Mouse (Mus musculus): ENCODE results near the gene Asprv1. TPM values are rescaled to one million over a fixed set of nuclear protein-coding genes. Genes with fewer than 3 reads are reported as not detected.

Gene Asprv1
- polyA plus RNA-seq, 1 experiment from 2014 or later, result 1.6 TPM

GRCm38 (mm10) chr6:86595865-86596440 is 32.0 kb upstream of the Asprv1 start:
- peaks cover 13% of the 10 kb centered on the region for H3K4me1 ChIP-seq
- H3K27me3 ChIP-seq (ENCODE audit: low read depth, poor library complexity, severe bottlenecking), result no peaks in the 10 kb centered on the region
- H3K36me3 ChIP-seq, result no peaks in the 10 kb centered on the region
- DNase-seq (ENCODE audit: low spot score), result no peak
- H3K9me3 ChIP-seq (replicated peaks), result no peaks in the 10 kb centered on the region
- no peak overlapping the region for H3K4me3 ChIP-seq
- H3K27ac ChIP-seq, result no peak overlapping the region
- 84% methylated on average over 17 of the region's 17 CpGs for WGBS

DNA sequence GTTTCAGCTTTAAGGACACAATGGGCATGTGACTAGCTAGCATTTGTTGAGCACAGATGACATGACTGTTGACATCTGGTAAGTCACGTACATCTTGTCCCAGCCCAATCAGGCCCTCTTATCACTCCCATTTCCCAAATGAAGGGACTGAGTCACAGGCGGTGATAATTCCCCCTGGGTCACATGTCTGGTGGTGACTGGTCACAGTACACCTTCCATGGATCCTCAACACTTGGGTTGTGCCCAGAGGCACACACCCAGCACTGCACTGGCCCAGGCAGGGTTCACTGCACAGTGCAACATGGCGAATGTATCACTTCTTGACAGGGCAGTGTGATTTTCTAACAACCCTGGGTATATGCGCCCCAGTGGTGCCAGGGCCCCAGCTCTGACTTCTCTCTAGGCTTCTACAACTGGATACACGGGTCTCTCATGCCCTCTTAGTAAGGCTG is 29.2 kb upstream of the Asprv1 start:
- no peak overlapping the region for H3K4me3 ChIP-seq
- H3K27me3 ChIP-seq (ENCODE audit: low read depth, poor library complexity, severe bottlenecking), result no peaks in the 10 kb centered on the region
- no peaks in the 10 kb centered on the region for H3K36me3 ChIP-seq
- no peak for DNase-seq (ENCODE audit: low spot score)
- 72% methylated on average over 5 of the region's 5 CpGs for WGBS
- H3K4me1 ChIP-seq, result peaks cover 13% of the 10 kb centered on the region
- no peaks in the 10 kb centered on the region for H3K9me3 ChIP-seq (replicated peaks)
- H3K27ac ChIP-seq, result no peak overlapping the region

- Histone ChIP-seq H3K36me3 (no peaks in the 10 kb centered on the region), H3K27me3 (ENCODE audit: low read depth, poor library complexity, severe bottlenecking) (no peaks in the 10 kb centered on the region), H3K4me3 (no peak overlapping the region), H3K4me1 (peaks cover 13% of the 10 kb centered on the region), H3K27ac (no peak overlapping the region), H3K9me3 (replicated peaks) (no peaks in the 10 kb centered on the region)
- DNase-seq (ENCODE audit: low spot score), result peak; percentile 85
- WGBS, result 21% methylated on average over 4 of the region's 4 CpGs
These were observed 28.8 kb upstream of the Asprv1 start for GRCm38 (mm10) chr6:86599197-86599596.

DNA sequence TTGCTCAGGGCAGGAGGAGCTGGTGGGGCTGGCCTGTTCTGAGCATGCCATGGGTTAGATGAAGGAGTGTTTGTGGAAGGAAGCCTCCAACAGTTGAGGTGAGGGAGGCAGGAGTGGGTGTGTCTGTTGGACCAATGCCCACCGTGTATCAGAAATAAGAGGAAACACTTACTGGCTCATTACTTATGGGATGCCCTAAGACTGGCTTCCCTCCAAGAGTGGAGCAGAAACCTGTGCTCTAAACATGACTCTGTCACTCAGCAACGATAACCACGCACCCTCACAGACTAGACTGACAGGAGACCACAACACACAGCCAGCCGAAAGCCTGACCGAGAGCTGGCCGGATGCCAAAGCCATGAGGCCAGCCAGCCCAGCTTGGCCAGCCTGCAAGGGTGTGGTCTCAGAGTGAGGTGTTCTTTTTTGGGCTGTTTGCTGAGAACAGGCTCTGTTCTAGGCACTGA is 28.0 kb upstream of the Asprv1 start:
- no peak overlapping the region for H3K27ac ChIP-seq
- WGBS, result 90% methylated on average over 6 of the region's 6 CpGs
- no peak for DNase-seq (ENCODE audit: low spot score)
- no peaks in the 10 kb centered on the region for H3K9me3 ChIP-seq (replicated peaks)
- peaks cover 7% of the 10 kb centered on the region for H3K4me1 ChIP-seq
- no peak overlapping the region for H3K4me3 ChIP-seq
- H3K27me3 ChIP-seq (ENCODE audit: low read depth, poor library complexity, severe bottlenecking), result no peaks in the 10 kb centered on the region
- H3K36me3 ChIP-seq, result no peaks in the 10 kb centered on the region

GRCm38 (mm10) chr6:86605260-86605659 is 22.7 kb upstream of the Asprv1 start:
- H3K36me3 ChIP-seq, result no peaks in the 10 kb centered on the region
- no peak for DNase-seq (ENCODE audit: low spot score)
- peaks cover 3% of the 10 kb centered on the region; the same call in 1 of the 2 replicates for H3K4me1 ChIP-seq
- H3K27me3 ChIP-seq (ENCODE audit: low read depth, poor library complexity, severe bottlenecking), result no peaks in the 10 kb centered on the region
- no peak overlapping the region for H3K27ac ChIP-seq
- H3K4me3 ChIP-seq, result no peak overlapping the region
- WGBS, result 73% methylated on average over 7 of the region's 7 CpGs
- no peaks in the 10 kb centered on the region for H3K9me3 ChIP-seq (replicated peaks)

DNA sequence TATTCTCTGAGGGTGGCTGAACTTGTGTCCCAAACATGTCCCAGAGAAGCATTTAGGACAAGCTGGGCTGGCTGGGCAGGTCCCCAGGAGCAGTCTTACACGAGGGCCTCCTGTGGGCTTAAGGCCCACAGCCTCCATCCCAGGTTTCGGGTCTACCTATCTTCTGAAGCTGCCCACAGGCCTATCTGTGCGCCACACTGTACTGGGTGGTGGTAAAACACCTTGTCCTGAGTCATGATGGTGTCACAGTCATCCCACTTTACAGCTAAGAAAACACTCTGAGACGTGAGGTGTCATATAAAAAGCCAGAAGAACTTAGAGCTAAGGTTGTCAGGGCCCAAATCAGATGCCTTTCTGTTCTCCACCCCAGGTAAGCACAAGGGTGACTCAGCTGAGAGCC is 21.7 kb upstream of the Asprv1 start:
- H3K27ac ChIP-seq, result 0 out of 2 replicates have a peak overlapping the region, but pooled peaks have one; percentile 15
- no peak overlapping the region for H3K4me3 ChIP-seq
- H3K4me1 ChIP-seq, result peaks cover 3% of the 10 kb centered on the region; the same call in 1 of the 2 replicates
- no peaks in the 10 kb centered on the region for H3K36me3 ChIP-seq
- no peak for DNase-seq (ENCODE audit: low spot score)
- 88% methylated on average over 4 of the region's 4 CpGs for WGBS
- no peaks in the 10 kb centered on the region for H3K9me3 ChIP-seq (replicated peaks)
- H3K27me3 ChIP-seq (ENCODE audit: low read depth, poor library complexity, severe bottlenecking), result no peaks in the 10 kb centered on the region

DNA sequence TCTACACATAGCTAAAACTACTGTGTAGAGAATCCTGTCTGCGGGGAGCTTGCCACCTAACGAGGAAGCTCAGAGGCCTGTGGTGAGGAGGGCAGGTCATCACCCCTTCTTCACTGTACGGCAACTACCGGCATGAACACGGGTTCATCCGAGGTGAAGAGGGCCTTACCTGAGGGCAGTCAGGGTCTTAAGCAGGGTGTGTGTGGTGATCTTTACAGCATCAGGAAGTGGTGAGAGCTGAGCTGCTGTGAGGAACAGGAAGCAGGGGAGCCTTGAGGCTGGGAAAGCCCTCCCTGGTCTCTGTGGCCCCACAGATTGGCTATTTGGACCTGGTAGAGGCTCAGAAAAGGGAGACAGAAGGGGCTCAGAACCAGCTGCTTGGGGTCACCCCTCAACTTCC is 20.5 kb upstream of the Asprv1 start:
- 0 out of 2 replicates have a peak overlapping the region, but pooled peaks have one; percentile 58 for H3K27ac ChIP-seq
- H3K9me3 ChIP-seq (replicated peaks), result no peaks in the 10 kb centered on the region
- 84% methylated on average over 6 of the region's 6 CpGs for WGBS
- H3K27me3 ChIP-seq (ENCODE audit: low read depth, poor library complexity, severe bottlenecking), result no peaks in the 10 kb centered on the region
- H3K4me1 ChIP-seq, result peaks cover 3% of the 10 kb centered on the region; the same call in 1 of the 2 replicates
- no peak for DNase-seq (ENCODE audit: low spot score)
- H3K36me3 ChIP-seq, result no peaks in the 10 kb centered on the region
- no peak overlapping the region for H3K4me3 ChIP-seq

GRCm38 (mm10) chr6:86609235-86609634 is 18.7 kb upstream of the Asprv1 start:
- no peak for DNase-seq (ENCODE audit: low spot score)
- 91% methylated on average over 6 of the region's 6 CpGs for WGBS
- H3K27me3 ChIP-seq (ENCODE audit: low read depth, poor library complexity, severe bottlenecking), result no peaks in the 10 kb centered on the region
- H3K4me3 ChIP-seq, result no peak overlapping the region
- H3K4me1 ChIP-seq, result peaks cover 3% of the 10 kb centered on the region; the same call in 1 of the 2 replicates
- H3K27ac ChIP-seq, result no peak overlapping the region
- H3K9me3 ChIP-seq (replicated peaks), result no peaks in the 10 kb centered on the region
- no peaks in the 10 kb centered on the region for H3K36me3 ChIP-seq

GRCm38 (mm10) chr6:86610714-86611113 is 17.2 kb upstream of the Asprv1 start:
- no peak overlapping the region for H3K4me3 ChIP-seq
- H3K27ac ChIP-seq, result no peak overlapping the region
- no peaks in the 10 kb centered on the region for H3K27me3 ChIP-seq (ENCODE audit: low read depth, poor library complexity, severe bottlenecking)
- WGBS, result 61% methylated on average over 5 of the region's 5 CpGs
- H3K9me3 ChIP-seq (replicated peaks), result no peaks in the 10 kb centered on the region
- no peak for DNase-seq (ENCODE audit: low spot score)
- H3K4me1 ChIP-seq, result peaks cover 3% of the 10 kb centered on the region; the same call in 1 of the 2 replicates
- no peaks in the 10 kb centered on the region for H3K36me3 ChIP-seq

GRCm38 (mm10) chr6:86615301-86615700 is 12.7 kb upstream of the Asprv1 start:
- no peak for DNase-seq (ENCODE audit: low spot score)
- WGBS, result 91% methylated on average over 4 of the region's 4 CpGs
- peaks cover 5% of the 10 kb centered on the region for H3K4me1 ChIP-seq
- no peaks in the 10 kb centered on the region for H3K9me3 ChIP-seq (replicated peaks)
- H3K4me3 ChIP-seq, result no peak overlapping the region
- H3K27ac ChIP-seq, result no peak overlapping the region
- H3K36me3 ChIP-seq, result no peaks in the 10 kb centered on the region
- H3K27me3 ChIP-seq (ENCODE audit: low read depth, poor library complexity, severe bottlenecking), result no peaks in the 10 kb centered on the region

DNA sequence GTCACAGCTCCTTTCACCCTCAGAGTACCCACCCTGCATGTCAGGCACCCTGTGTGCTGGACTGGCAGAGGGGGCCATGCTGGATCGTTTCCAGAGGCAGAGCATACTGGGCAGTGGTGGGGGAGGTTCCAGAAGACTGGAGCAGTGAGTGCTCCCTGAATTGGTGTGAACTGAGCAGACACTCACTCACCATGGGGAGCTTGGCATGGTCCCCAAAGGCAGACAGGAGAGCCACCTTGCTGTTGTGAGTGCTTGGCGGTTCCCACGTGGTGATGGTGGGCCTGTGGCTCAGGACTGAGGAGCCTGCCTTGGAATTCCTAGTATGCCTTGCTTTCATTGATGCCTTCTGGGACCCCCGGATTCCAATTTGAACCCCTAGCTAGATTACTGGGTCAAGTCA is 4.8 kb upstream of the Asprv1 start:
- no peak for DNase-seq (ENCODE audit: low spot score)
- peak overlapping the region; percentile 57; the same call in 1 of the 2 replicates for H3K27ac ChIP-seq
- 87% methylated on average over 4 of the region's 4 CpGs for WGBS
- H3K36me3 ChIP-seq, result no peaks in the 10 kb centered on the region
- no peak overlapping the region for H3K4me3 ChIP-seq
- H3K4me1 ChIP-seq, result peaks cover 29% of the 10 kb centered on the region
- H3K9me3 ChIP-seq (replicated peaks), result no peaks in the 10 kb centered on the region
- H3K27me3 ChIP-seq (ENCODE audit: low read depth, poor library complexity, severe bottlenecking), result peaks cover 11% of the 10 kb centered on the region; the same call in 1 of the 2 replicates

DNA sequence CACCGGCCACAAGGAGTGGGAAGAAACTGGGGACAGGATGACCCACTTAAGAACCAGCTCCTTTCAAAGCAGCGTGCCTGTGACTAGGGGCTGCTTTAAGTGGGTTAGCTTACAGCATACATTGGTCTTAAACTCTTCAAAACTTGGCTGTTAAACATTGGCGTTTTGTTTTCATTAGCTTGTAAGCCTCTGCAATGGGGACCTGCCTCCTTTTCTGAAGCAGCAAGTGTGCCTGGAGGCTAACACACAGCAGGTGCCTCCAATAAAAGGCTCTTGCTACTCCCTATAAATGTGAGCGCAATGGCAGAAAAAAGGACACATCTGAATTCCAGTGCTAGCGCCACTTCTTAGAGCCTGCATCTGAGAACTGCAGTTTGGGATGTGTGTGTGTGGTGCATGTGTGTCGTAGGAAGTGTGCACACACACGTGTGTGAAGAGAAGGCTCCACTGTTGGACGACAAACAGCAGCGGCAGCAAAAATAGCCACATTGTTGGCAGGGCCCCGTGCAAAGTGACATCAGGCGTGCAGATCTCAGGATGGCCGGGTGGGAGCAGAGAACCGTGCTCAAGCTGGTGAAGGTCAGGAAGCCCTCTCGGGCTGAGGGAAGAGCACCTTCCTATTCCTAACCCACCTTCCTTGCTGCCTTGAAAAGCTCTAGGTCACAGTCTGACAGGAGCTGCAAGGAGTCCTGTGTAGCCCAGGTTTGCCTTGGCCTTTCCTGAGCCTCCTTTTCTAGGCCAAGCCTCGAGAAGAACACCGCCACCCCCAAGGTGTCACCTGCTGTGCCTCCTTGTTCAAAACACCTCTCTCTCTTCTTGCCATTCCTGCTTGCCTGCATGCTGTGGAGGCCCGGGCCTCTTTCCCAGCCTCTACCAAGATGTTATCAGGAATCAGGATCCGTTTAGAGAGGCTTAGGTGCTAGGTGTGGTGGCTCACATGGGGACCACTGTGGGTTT is 3.6 kb upstream of the Asprv1 start:
- H3K27ac ChIP-seq, result peak overlapping the region; percentile 65
- 64% methylated on average over 18 of the region's 18 CpGs for WGBS
- H3K9me3 ChIP-seq (replicated peaks), result no peaks in the 10 kb centered on the region
- peak; percentile 47 for DNase-seq (ENCODE audit: low spot score)
- H3K27me3 ChIP-seq (ENCODE audit: low read depth, poor library complexity, severe bottlenecking), result peaks cover 11% of the 10 kb centered on the region; the same call in 1 of the 2 replicates
- no peaks in the 10 kb centered on the region for H3K36me3 ChIP-seq
- no peak overlapping the region for H3K4me3 ChIP-seq
- H3K4me1 ChIP-seq, result peaks cover 28% of the 10 kb centered on the region

GRCm38 (mm10) chr6:86630141-86630540 is 2.2 kb downstream of the Asprv1 start:
- Histone ChIP-seq H3K27me3 (ENCODE audit: low read depth, poor library complexity, severe bottlenecking) (no peaks in the 10 kb centered on the region), H3K4me1 (peaks cover 12% of the 10 kb centered on the region; the same call in 1 of the 2 replicates), H3K4me3 (no peak overlapping the region), H3K36me3 (no peaks in the 10 kb centered on the region), H3K9me3 (replicated peaks) (no peaks in the 10 kb centered on the region), H3K27ac (no peak overlapping the region)
- DNase-seq (ENCODE audit: low spot score), result no peak
- 82% methylated on average over 3 of the region's 3 CpGs for WGBS
